Mouse (Mus musculus) liver, embryonic 11.5 days (tissue): ENCODE measurements around the gene Batf2. TPM values are rescaled to one million over a fixed set of nuclear protein-coding genes. Genes with fewer than 3 reads are reported as not detected.

Experiments used
- ATAC-seq: fragments of 200-750 bp; cut with Nextera tagmentation; replicated peaks from 2 replicates; pipeline ENCODE4 v1.8.0; 2017; ENCODE audit warnings: moderate number of reproducible peaks, mild to moderate bottlenecking, moderate TSS enrichment, moderate library complexity; ENCODE audit not compliant: low FRiP score
- DNase-seq: peaks from one replicate; pipeline ENCODE4 v3.0.0-alpha.2; 2017; ENCODE audit warnings: low spot score
- H3K27ac ChIP-seq: fragments of 300-500 bp; sonication (generic); 2 replicates; pipeline ENCODE4 v1.5.1; 2014; ENCODE audit warnings: mild to moderate bottlenecking, low read depth, low read length, control low read depth
- H3K27me3 ChIP-seq: fragments of 300-500 bp; sonication (generic); replicated peaks from 2 replicates; pipeline ENCODE4 v1.6.1; 2014; ENCODE audit warnings: low read length, mixed read lengths; ENCODE audit not compliant: control insufficient read depth, insufficient read depth
- H3K36me3 ChIP-seq: fragments of 300-500 bp; sonication (generic); 2 replicates; pipeline ENCODE4 v1.6.1; 2014; ENCODE audit warnings: mild to moderate bottlenecking, low read length, moderate library complexity, mixed read lengths; ENCODE audit not compliant: control insufficient read depth, insufficient read depth
- H3K4me1 ChIP-seq: fragments of 300-500 bp; sonication (generic); replicated peaks from 2 replicates; pipeline ENCODE4 v1.6.1; 2014; ENCODE audit warnings: low read length, mixed read lengths; ENCODE audit not compliant: control insufficient read depth, insufficient read depth
- H3K4me2 ChIP-seq: fragments of 300-500 bp; sonication (generic); 2 replicates; pipeline ENCODE4 v1.6.1; 2014; ENCODE audit warnings: mild to moderate bottlenecking, control low read depth, moderate library complexity
- H3K4me3 ChIP-seq: fragments of 300-500 bp; sonication (generic); 2 replicates; pipeline ENCODE4 v1.5.1; 2014; ENCODE audit warnings: low read depth, low read length, control low read depth
- H3K9ac ChIP-seq: fragments of 300-500 bp; sonication (generic); 2 replicates; pipeline ENCODE4 v1.6.1; 2014; ENCODE audit warnings: low read depth, low read length, control low read depth
- H3K9me3 ChIP-seq: fragments of 300-500 bp; sonication (generic); 2 replicates; pipeline ENCODE4 v1.6.1; 2016; ENCODE audit warnings: low read length, inconsistent platforms, mixed read lengths; ENCODE audit not compliant: control insufficient read depth
- WGBS: fragments of 180-500 bp; shearing (Covaris S2); extraction: QIAGEN DNeasy Blood & Tissue Kit; methylation state at CpG from one replicate; pipeline ENCODE4 v1.1.7; 2014; 5-methylcytosine and 5-hydroxymethylcytosine counted together
- polyA plus RNA-seq: library from polyadenylated mRNA; unstranded; fragments of >200 nt; fragmentation: Nextera tagmentation; extraction: Ambion mirVana; gene quantifications from 2 replicates; pipeline ENCODE4 v1.2.1, GENCODE M21; 2014

Gene Batf2
- polyA plus RNA-seq: 0.15 TPM in 1 of 2 replicates, not detected in the other

- WGBS: under 1% methylated on average over 68 of the region's 68 CpGs
- peak; percentile 92 for ATAC-seq
Observed at GRCm38 (mm10) chr19:6140678-6141393, at the start of gene Batf2. Gene Batf2, plus strand, starts transcription at chr19:6140983.

GRCm38 (mm10) chr19:6094119-6094518 is 46.7 kb upstream of the Batf2 start, which contains the start of gene AC131692.1:
Gene AC131692.1, plus strand, starts transcription at chr19:6094419.
- H3K4me3 ChIP-seq: no peak within 1 kb of the TSS
- H3K9me3 ChIP-seq: no peaks in the 10 kb centered on the region
- no peaks in the 10 kb centered on the region for H3K27me3 ChIP-seq
- peaks cover 21% of the 10 kb centered on the region for H3K36me3 ChIP-seq
- H3K4me2 ChIP-seq: no peak within 1 kb of the TSS
- H3K4me1 ChIP-seq: no peaks in the 10 kb centered on the region
- no peak within 1 kb of the TSS for H3K9ac ChIP-seq
- no peak for DNase-seq
- no peak for ATAC-seq
- H3K27ac ChIP-seq: no peak within 1 kb of the TSS
- WGBS: 84% methylated on average over 7 of the region's 7 CpGs

More at GRCm38 (mm10) chr19:6140678-6141393, at the start of gene Batf2:
- Histone ChIP-seq H3K4me2 (peak within 1 kb of the TSS; percentile 87), H3K36me3 (peaks cover 4% of the 10 kb centered on the region; the same call in 1 of the 2 replicates), H3K9ac (peak within 1 kb of the TSS; percentile 83), H3K4me1 (peaks cover 5% of the 10 kb centered on the region; the same call in 1 of the 2 replicates), H3K4me3 (peak within 1 kb of the TSS; percentile 63), H3K27ac (peak within 1 kb of the TSS; percentile 93), H3K27me3 (no peaks in the 10 kb centered on the region), H3K9me3 (no peaks in the 10 kb centered on the region)
- peak; percentile 93 for DNase-seq

- Histone ChIP-seq H3K27ac (no peak overlapping the region), H3K4me3 (no peak overlapping the region), H3K4me2 (no peak overlapping the region), H3K4me1 (peaks cover 2% of the 10 kb centered on the region; the same call in 1 of the 2 replicates), H3K27me3 (no peaks in the 10 kb centered on the region), H3K36me3 (peaks cover 5% of the 10 kb centered on the region), H3K9ac (no peak overlapping the region), H3K9me3 (no peaks in the 10 kb centered on the region)
- ATAC-seq (no peak), DNase-seq (no peak)
- WGBS: 82% methylated on average over 3 of the region's 3 CpGs
Observed at GRCm38 (mm10) chr19:6097847-6098246, 42.9 kb upstream of the Batf2 start.

- Histone ChIP-seq H3K4me1 (peaks cover 21% of the 10 kb centered on the region), H3K9ac (no peak overlapping the region), H3K4me2 (no peak overlapping the region), H3K27me3 (no peaks in the 10 kb centered on the region), H3K36me3 (0 out of 2 replicates have a peak, but pooled peaks cover 3% of the 10 kb centered on the region), H3K4me3 (no peak overlapping the region), H3K27ac (no peak overlapping the region), H3K9me3 (no peaks in the 10 kb centered on the region)
- no peak for ATAC-seq
- 75% methylated on average over 6 of the region's 6 CpGs for WGBS
- DNase-seq: no peak
Observed at GRCm38 (mm10) chr19:6101186-6101585, 39.6 kb upstream of the Batf2 start.

GRCm38 (mm10) chr19:6102169-6102853 is 38.5 kb upstream of the Batf2 start:
- no peaks in the 10 kb centered on the region for H3K27me3 ChIP-seq
- no peak overlapping the region for H3K4me2 ChIP-seq
- no peak overlapping the region for H3K27ac ChIP-seq
- ATAC-seq: peak; percentile 67
- no peaks in the 10 kb centered on the region for H3K9me3 ChIP-seq
- 77% methylated on average over 6 of the region's 6 CpGs for WGBS
- 0 out of 2 replicates have a peak, but pooled peaks cover 3% of the 10 kb centered on the region for H3K36me3 ChIP-seq
- no peak for DNase-seq
- no peak overlapping the region for H3K4me3 ChIP-seq
- H3K4me1 ChIP-seq: peaks cover 21% of the 10 kb centered on the region
- H3K9ac ChIP-seq: no peak overlapping the region

- H3K36me3 ChIP-seq: 0 out of 2 replicates have a peak, but pooled peaks cover 3% of the 10 kb centered on the region
- H3K4me3 ChIP-seq: no peak overlapping the region
- 37% methylated on average over 4 of the region's 4 CpGs for WGBS
- H3K27me3 ChIP-seq: no peaks in the 10 kb centered on the region
- H3K4me1 ChIP-seq: peaks cover 19% of the 10 kb centered on the region
- H3K9ac ChIP-seq: no peak overlapping the region; the same call in 1 of the 2 replicates
- no peak overlapping the region; the same call in 1 of the 2 replicates for H3K27ac ChIP-seq
- no peaks in the 10 kb centered on the region for H3K9me3 ChIP-seq
- ATAC-seq: peak; percentile 29; the same call in 1 of the 2 replicates
- no peak for DNase-seq
- H3K4me2 ChIP-seq: peak overlapping the region; percentile 26; the same call in 1 of the 2 replicates
Observed at GRCm38 (mm10) chr19:6104476-6104875, 36.3 kb upstream of the Batf2 start.

- 0 out of 2 replicates have a peak within 1 kb of the TSS, but pooled peaks have one; percentile 23 for H3K9ac ChIP-seq
- no peaks in the 10 kb centered on the region for H3K9me3 ChIP-seq
- H3K27me3 ChIP-seq: no peaks in the 10 kb centered on the region
- peak within 1 kb of the TSS; percentile 26; the same call in 1 of the 2 replicates for H3K4me2 ChIP-seq
- H3K36me3 ChIP-seq: no peaks in the 10 kb centered on the region
- no peak within 1 kb of the TSS for H3K4me3 ChIP-seq
- DNase-seq (no peak), ATAC-seq (no peak)
- no peak within 1 kb of the TSS; the same call in 1 of the 2 replicates for H3K27ac ChIP-seq
- peaks cover 18% of the 10 kb centered on the region for H3K4me1 ChIP-seq
- WGBS: 83% methylated on average over 7 of the region's 7 CpGs
Observed at GRCm38 (mm10) chr19:6105586-6105985, 35.2 kb upstream of the Batf2 start, which contains the start of gene Naaladl1. Gene Naaladl1, plus strand, starts transcription at chr19:6105782.

- no peaks in the 10 kb centered on the region for H3K9me3 ChIP-seq
- H3K27ac ChIP-seq: no peak overlapping the region
- H3K4me1 ChIP-seq: peaks cover 7% of the 10 kb centered on the region
- ATAC-seq: no peak
- 66% methylated on average over 6 of the region's 6 CpGs for WGBS
- DNase-seq: no peak
- H3K9ac ChIP-seq: no peak overlapping the region
- H3K36me3 ChIP-seq: peaks cover 14% of the 10 kb centered on the region; the same call in 1 of the 2 replicates
- H3K4me2 ChIP-seq: no peak overlapping the region
- H3K4me3 ChIP-seq: no peak overlapping the region
- no peaks in the 10 kb centered on the region for H3K27me3 ChIP-seq
Observed at GRCm38 (mm10) chr19:6113116-6113515, 27.7 kb upstream of the Batf2 start.
